Mouse (Mus musculus): Measurements from ENCODE around the gene Lhpp.

DNA sequence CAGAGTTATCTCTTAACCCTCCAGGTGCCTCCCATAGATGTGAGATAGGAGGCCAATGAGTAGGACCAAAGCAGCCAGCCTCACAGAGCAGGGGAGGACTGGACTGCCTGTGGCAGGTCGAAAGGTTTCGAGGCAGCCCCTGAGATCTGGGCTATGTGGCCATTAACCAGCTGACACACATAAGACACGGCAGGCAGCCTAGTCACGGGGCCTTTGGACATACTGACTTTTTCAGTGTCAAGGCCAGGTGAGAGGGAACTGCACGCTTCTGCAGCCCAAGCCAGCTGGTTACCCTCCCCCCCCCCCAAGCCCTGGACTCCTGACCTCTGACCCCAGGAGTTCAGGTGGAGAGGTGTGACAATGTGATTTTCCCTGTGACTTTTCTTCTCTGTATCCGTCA, 54.4 kb downstream of the Lhpp start:
- no peak for TF ChIP-seq CTCF (IDR thresholded peaks at IDR 0.05; ENCODE audit: low read depth)
- no peak for TF ChIP-seq EP300 (IDR thresholded peaks at IDR 0.05; ENCODE audit: low read depth)

Measured in liver, postnatal 0 days (tissue).